Mouse (Mus musculus): ENCODE results near the gene C8g. TPM values are rescaled to one million over a fixed set of nuclear protein-coding genes. Genes with fewer than 3 reads are reported as not detected.

C8g gene
- polyA plus RNA-seq (2015; fragmentation: Nextera tagmentation; extraction: Ambion mirVana), result 3.9 and 4.3 TPM in 2 replicates

GRCm38 (mm10) chr2:25501593-25502486 is at the start of gene C8g:
Gene C8g, minus strand, starts transcription at chr2:25501719.
- Histone ChIP-seq H3K4me2 (ENCODE audit: low read depth, low read length) (peak within 1 kb of the TSS; percentile 99), H3K36me3 (ENCODE audit: control insufficient read depth, insufficient read depth) (peaks cover 21% of the 10 kb centered on the region), H3K27me3 (ENCODE audit: control insufficient read depth, insufficient read depth, low read length) (no peaks in the 10 kb centered on the region), H3K9me3 (replicated peaks; ENCODE audit: control insufficient read depth, low read length) (no peaks in the 10 kb centered on the region), H3K9ac (ENCODE audit: low read length) (peak within 1 kb of the TSS; percentile 98), H3K27ac (ENCODE audit: low read length) (peak within 1 kb of the TSS; percentile 64), H3K4me3 (ENCODE audit: low read length) (peak within 1 kb of the TSS; percentile 96), H3K4me1 (ENCODE audit: control insufficient read depth, insufficient read depth, low read length) (peaks cover 10% of the 10 kb centered on the region)
- 74% methylated on average over 20 of the region's 20 CpGs for WGBS
- no peak for ATAC-seq (replicated peaks; ENCODE audit: extremely low read depth, insufficient read depth, low FRiP score)

DNA sequence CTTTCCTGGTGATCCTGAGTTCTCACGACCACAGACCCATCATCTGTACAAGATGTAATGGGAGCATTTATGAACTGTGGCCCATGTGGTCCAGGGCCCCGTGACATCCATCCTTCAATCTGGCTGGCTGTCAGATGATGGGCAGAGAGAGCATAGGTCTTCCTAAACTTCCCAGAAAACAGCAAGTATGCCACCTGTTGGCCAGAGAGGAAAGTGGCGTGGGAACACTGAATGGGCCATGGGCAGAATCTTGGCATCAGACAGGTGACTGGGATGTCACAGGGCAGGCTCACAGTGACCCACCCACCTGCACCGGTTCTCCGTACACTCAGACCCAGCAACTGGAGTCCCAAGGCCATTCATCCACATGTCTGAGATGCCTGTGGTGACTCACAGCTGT is 49.7 kb upstream of the C8g start:
- 24% methylated on average over 5 of the region's 5 CpGs for WGBS
- Histone ChIP-seq H3K9me3 (replicated peaks; ENCODE audit: control insufficient read depth, low read length) (no peaks in the 10 kb centered on the region), H3K36me3 (ENCODE audit: control insufficient read depth, insufficient read depth) (no peaks in the 10 kb centered on the region), H3K4me1 (ENCODE audit: control insufficient read depth, insufficient read depth, low read length) (no peaks in the 10 kb centered on the region), H3K27ac (ENCODE audit: low read length) (no peak overlapping the region), H3K4me2 (ENCODE audit: low read depth, low read length) (no peak overlapping the region), H3K9ac (ENCODE audit: low read length) (no peak overlapping the region), H3K27me3 (ENCODE audit: control insufficient read depth, insufficient read depth, low read length) (no peaks in the 10 kb centered on the region), H3K4me3 (ENCODE audit: low read length) (no peak overlapping the region)
- ATAC-seq (replicated peaks; ENCODE audit: extremely low read depth, insufficient read depth, low FRiP score), result no peak

DNA sequence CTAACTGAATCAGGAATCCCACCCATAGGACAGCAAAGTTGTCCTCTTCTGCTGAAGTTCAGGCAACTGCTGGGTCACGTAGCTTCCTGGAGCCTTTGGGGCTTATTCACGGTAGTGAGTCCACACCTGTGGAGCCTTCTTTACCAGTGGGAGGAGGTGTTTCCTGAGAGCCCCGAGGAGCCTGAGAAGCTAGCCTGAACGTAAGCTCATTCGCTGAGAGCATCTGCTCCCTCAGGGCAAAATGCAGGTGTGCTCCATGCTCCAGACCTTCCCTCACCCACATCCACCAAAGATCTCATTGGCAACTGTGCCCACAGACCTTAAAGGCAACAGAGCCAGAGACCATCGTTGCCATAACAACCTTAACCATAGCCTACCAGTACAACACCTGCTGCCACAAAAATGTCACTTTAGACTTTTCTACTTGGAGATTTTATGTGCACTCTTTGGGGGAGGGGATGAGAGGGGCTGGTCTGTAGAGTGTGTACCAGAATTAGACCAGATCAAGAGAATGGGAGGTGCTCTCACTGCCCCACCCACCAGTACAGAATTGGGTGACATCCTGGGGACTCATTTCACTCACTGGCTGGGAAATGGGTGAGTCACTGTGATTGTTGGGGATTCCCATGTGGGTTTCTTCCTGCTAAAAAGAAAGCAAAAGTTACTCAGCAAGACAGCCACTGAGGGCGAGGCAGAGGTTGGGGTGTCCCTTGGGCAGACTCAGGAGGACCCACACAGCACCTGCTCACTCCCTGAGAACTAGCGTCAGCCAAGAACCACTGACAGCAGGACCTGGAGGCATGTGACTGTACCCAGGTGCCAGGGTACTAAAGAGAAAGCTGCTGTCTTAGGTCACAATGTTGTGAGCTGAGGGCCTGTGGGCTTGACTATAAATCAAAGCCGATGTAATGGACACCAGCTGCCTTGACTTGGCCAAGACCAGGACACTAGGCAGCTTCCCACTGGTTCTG is 47.8 kb upstream of the C8g start:
- H3K9me3 ChIP-seq (replicated peaks; ENCODE audit: control insufficient read depth, low read length), result no peaks in the 10 kb centered on the region
- H3K4me1 ChIP-seq (ENCODE audit: control insufficient read depth, insufficient read depth, low read length), result peaks cover 4% of the 10 kb centered on the region
- no peak overlapping the region for H3K9ac ChIP-seq (ENCODE audit: low read length)
- H3K27ac ChIP-seq (ENCODE audit: low read length), result no peak overlapping the region; the same call in 1 of the 2 replicates
- no peaks in the 10 kb centered on the region for H3K27me3 ChIP-seq (ENCODE audit: control insufficient read depth, insufficient read depth, low read length)
- H3K4me2 ChIP-seq (ENCODE audit: low read depth, low read length), result no peak overlapping the region
- H3K4me3 ChIP-seq (ENCODE audit: low read length), result no peak overlapping the region
- 48% methylated on average over 9 of the region's 9 CpGs for WGBS
- H3K36me3 ChIP-seq (ENCODE audit: control insufficient read depth, insufficient read depth), result no peaks in the 10 kb centered on the region
- 0 out of 2 replicates have a peak, but pooled peaks have one; percentile 1 for ATAC-seq (replicated peaks; ENCODE audit: extremely low read depth, insufficient read depth, low FRiP score)

GRCm38 (mm10) chr2:25546811-25547491 is 45.4 kb upstream of the C8g start, which contains the start of gene Traf2:
Gene Traf2, minus strand, starts transcription at chr2:25546940.
- peak; percentile 99 for ATAC-seq (replicated peaks; ENCODE audit: extremely low read depth, insufficient read depth, low FRiP score)
- peak within 1 kb of the TSS; percentile 82 for H3K4me3 ChIP-seq (ENCODE audit: low read length)
- H3K36me3 ChIP-seq (ENCODE audit: control insufficient read depth, insufficient read depth), result no peaks in the 10 kb centered on the region
- H3K9ac ChIP-seq (ENCODE audit: low read length), result peak within 1 kb of the TSS; percentile 90
- H3K9me3 ChIP-seq (replicated peaks; ENCODE audit: control insufficient read depth, low read length), result no peaks in the 10 kb centered on the region
- H3K4me2 ChIP-seq (ENCODE audit: low read depth, low read length), result peak within 1 kb of the TSS; percentile 67
- peak within 1 kb of the TSS; percentile 77 for H3K27ac ChIP-seq (ENCODE audit: low read length)
- peaks cover 4% of the 10 kb centered on the region for H3K4me1 ChIP-seq (ENCODE audit: control insufficient read depth, insufficient read depth, low read length)
- H3K27me3 ChIP-seq (ENCODE audit: control insufficient read depth, insufficient read depth, low read length), result no peaks in the 10 kb centered on the region
- 2% methylated on average over 48 of the region's 48 CpGs for WGBS

DNA sequence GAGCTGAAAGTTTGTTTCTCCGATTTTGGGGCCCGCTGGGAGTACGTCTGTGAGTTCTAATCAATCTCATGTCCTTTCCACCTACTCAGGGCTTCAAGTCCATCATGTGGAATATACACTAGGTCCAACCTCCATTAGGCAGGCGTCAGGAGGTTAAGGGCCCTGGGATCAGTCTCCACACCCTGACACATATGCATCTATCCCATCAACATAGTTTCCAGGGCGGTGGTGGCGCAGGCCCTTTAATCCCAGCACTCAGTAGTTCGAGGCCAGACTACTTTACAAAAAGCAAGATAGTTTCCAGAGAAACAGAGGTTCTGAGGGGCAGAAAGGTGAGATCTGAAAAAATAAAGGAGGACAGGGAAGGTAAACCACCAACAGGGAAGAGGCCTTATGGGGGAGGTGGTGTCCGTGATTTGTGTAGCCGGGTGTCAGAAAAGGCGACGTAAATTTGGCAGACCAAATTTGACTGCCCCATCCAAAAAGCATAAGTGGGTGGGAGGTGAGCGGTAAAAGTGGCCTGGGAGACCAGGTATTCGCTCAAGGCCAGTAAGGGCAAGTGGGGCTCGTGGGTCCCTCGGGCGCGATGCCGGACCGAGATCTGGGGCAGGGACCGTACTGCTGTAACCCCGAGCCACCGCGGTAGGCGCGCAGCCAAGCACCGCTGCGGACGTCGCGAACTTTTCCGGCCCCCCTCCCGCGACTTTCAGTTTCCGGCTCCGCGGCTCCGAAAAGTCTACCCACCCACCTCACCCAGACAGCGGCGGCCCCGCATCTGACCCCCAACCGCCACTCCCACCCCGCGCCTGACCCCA is 44.7 kb upstream of the C8g start:
- peak overlapping the region; percentile 67 for H3K4me2 ChIP-seq (ENCODE audit: low read depth, low read length)
- 7% methylated on average over 41 of the region's 43 CpGs for WGBS

DNA sequence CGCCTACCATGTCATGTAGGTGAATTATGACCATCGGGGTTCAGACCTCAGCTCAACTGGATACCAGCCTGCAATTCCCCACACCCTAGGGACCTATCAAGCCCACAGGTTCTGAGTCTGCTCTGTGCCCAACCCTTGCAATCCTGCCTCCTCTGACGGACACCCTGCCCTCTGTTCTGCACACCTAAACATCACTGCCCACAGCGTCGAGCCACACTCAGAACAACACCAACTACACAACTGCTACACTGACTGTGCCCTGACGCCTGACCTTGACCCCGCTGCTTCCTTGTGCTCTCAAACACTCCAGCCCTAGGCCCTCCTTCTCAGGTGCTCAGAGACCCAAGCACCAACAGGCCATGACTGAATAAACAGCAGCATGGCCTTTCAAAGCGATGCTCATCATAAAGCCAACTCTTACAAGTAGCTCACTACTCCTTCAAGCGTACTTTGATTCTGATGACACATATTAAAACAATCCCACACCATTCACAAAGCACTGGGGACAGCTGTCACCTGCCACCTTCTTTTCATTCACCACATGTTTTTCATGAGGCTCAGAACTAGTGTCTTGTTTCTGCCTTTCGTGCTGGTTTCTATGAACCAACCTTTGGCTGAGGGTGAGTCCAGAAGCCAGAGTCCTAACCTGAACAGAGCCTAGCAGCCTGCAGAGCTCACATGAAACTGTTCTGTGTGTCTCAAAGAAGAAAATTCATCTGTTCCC is 40.3 kb upstream of the C8g start:
- H3K9ac ChIP-seq (ENCODE audit: low read length), result no peak overlapping the region
- H3K4me2 ChIP-seq (ENCODE audit: low read depth, low read length), result no peak overlapping the region
- no peaks in the 10 kb centered on the region for H3K27me3 ChIP-seq (ENCODE audit: control insufficient read depth, insufficient read depth, low read length)
- WGBS, result 83% methylated on average over 10 of the region's 10 CpGs
- H3K9me3 ChIP-seq (replicated peaks; ENCODE audit: control insufficient read depth, low read length), result no peaks in the 10 kb centered on the region
- no peak for ATAC-seq (replicated peaks; ENCODE audit: extremely low read depth, insufficient read depth, low FRiP score)
- H3K4me3 ChIP-seq (ENCODE audit: low read length), result no peak overlapping the region
- H3K27ac ChIP-seq (ENCODE audit: low read length), result no peak overlapping the region
- peaks cover 10% of the 10 kb centered on the region for H3K36me3 ChIP-seq (ENCODE audit: control insufficient read depth, insufficient read depth)
- H3K4me1 ChIP-seq (ENCODE audit: control insufficient read depth, insufficient read depth, low read length), result peaks cover 4% of the 10 kb centered on the region

More for the DNA sequence above, 44.7 kb upstream of the C8g start:
- Histone ChIP-seq H3K9ac (ENCODE audit: low read length) (peak overlapping the region; percentile 90), H3K9me3 (replicated peaks; ENCODE audit: control insufficient read depth, low read length) (no peaks in the 10 kb centered on the region), H3K27me3 (ENCODE audit: control insufficient read depth, insufficient read depth, low read length) (no peaks in the 10 kb centered on the region), H3K4me1 (ENCODE audit: control insufficient read depth, insufficient read depth, low read length) (peaks cover 4% of the 10 kb centered on the region), H3K36me3 (ENCODE audit: control insufficient read depth, insufficient read depth) (no peaks in the 10 kb centered on the region), H3K27ac (ENCODE audit: low read length) (peak overlapping the region; percentile 77), H3K4me3 (ENCODE audit: low read length) (peak overlapping the region; percentile 82)
- peak; percentile 69 for ATAC-seq (replicated peaks; ENCODE audit: extremely low read depth, insufficient read depth, low FRiP score)

GRCm38 (mm10) chr2:25540541-25540948 is 39.0 kb upstream of the C8g start:
- WGBS, result 92% methylated on average over 4 of the region's 4 CpGs
- no peak overlapping the region for H3K4me2 ChIP-seq (ENCODE audit: low read depth, low read length)
- no peak for ATAC-seq (replicated peaks; ENCODE audit: extremely low read depth, insufficient read depth, low FRiP score)
- no peaks in the 10 kb centered on the region for H3K27me3 ChIP-seq (ENCODE audit: control insufficient read depth, insufficient read depth, low read length)
- no peak overlapping the region for H3K9ac ChIP-seq (ENCODE audit: low read length)
- no peaks in the 10 kb centered on the region for H3K9me3 ChIP-seq (replicated peaks; ENCODE audit: control insufficient read depth, low read length)
- H3K4me3 ChIP-seq (ENCODE audit: low read length), result no peak overlapping the region
- H3K36me3 ChIP-seq (ENCODE audit: control insufficient read depth, insufficient read depth), result peaks cover 14% of the 10 kb centered on the region
- H3K4me1 ChIP-seq (ENCODE audit: control insufficient read depth, insufficient read depth, low read length), result peaks cover 2% of the 10 kb centered on the region
- H3K27ac ChIP-seq (ENCODE audit: low read length), result no peak overlapping the region

Data from heart, embryonic 16.5 days (tissue).